Mouse (Mus musculus) ZHBTc4 (cell line): Measurements from ENCODE around the gene Gm3376.
"Not testable (repeated sequence)": the region's sequence is repeated elsewhere in the genome, so short reads cannot be mapped to it uniquely, and the experiment has no call there.

Source experiments
- DNase-seq: peaks from one replicate; pipeline ENCODE4 v3.0.0-alpha.2; 2011; ENCODE audit warnings: low read depth, low spot score

Gene Gm3376

DNA sequence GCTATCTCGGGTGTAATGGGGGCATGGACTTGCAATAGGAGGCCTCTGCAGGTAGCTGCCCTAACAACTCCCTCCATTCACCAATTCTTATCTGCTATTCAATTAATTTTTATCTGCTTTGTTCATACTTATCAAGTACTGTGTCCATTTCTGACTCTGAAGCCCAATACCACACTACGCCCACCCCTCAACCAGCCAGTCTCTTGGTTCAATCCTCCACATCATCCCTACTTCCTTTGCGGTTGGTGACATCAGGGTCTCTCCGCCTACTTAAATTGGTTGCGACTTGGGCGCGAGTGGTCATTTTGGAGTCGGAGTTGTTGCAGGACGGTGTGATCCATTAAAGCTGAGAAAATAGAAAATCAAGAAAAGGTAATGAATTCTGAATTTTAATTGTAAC lies at the start of gene Gm3376:
Gene Gm3376 (plus strand): TSS at position 301 of the 400 bp plus-strand sequence.
- not testable (repeated sequence) for DNase-seq
